Mouse (Mus musculus) urinary bladder, adult 18-20 months (tissue): Measurements from ENCODE around the gene Tnrc6b.

Source experiments
- DNase-seq, 2 experiments: peaks; one replicate each; pipeline ENCODE4 v3.0.0; 2022; ENCODE audit warnings: low spot score in 2 of 2, mixed read lengths in 2 of 2

Gene Tnrc6b

DNA sequence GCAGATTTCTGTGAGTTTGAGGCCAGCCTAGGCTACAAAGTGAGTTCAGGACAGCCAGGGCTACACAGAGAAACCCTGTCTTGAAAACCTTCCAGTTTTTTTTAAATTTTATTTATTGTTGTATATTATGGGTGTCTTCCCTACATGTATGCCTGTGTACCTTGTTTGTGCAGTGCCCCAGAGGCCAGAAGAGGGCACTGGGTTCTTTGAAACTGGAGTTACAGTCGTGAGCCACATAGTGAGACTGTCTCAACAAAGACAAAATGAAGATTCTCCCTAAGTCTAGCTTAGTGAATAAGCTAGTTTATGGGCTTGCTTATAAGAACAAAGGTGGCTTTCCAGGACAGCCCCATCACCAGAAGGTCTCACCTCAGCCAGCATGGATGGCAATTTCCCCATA is 25.4 kb downstream of the Tnrc6b start:
- no peak for DNase-seq

DNA sequence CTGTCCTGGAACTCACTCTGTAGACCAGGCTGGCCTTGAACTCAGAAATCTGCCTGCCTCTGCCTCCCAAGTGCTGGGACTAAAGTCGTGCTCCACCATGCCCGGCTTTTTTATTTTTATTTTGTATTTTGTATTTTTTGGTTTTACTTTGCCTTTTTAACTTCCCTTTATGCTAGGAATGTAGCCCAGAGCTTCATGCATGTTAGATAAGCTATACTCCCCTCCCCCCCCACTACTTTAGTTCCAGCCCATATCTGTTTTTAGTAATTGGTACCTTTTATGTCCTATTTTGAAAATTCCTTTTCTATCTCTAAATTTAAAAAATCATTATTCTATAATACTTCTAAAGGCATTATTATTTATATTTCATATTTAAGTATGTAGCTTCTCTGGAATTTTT is 27.1 kb downstream of the Tnrc6b start:
- DNase-seq: no peak

DNA sequence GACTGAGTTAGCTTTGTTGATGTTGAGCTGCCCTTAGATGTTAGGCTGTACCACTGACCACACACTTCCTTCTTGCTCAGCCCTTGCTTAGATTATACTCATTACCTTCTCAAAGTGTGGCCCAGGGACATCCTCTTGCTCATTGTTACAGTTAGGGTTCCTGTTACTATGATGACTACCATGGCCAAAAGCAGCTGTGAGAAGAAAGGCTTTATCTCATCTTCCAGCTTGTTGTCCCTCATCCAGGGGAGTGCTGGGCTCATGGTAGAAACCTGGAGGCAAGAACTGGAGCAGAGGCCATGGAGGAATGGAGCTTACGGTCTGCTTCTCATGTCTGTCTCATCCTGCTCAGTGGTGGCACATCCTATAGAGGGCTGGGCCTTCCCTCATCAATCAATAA is 28.9 kb downstream of the Tnrc6b start:
- no peak for DNase-seq

DNA sequence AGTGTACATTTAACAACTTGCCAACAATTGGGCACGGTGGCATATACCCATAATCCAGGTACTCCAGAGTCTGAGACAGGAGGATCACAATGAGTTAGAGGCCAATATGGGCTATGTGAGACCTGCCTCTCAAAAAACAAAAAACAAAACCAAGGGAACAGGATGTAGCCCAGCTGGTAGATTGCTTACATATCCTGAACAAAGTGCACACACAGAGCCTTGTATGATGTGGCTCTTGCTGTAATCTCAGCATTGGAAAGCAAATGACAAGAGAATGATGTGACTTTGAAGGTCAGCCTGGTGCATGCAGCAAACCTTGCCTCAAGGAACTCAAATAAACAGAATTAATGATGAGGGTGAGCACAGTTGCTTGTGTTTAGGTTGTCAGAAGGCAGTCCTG is 30.7 kb downstream of the Tnrc6b start:
- DNase-seq: no peak

DNA sequence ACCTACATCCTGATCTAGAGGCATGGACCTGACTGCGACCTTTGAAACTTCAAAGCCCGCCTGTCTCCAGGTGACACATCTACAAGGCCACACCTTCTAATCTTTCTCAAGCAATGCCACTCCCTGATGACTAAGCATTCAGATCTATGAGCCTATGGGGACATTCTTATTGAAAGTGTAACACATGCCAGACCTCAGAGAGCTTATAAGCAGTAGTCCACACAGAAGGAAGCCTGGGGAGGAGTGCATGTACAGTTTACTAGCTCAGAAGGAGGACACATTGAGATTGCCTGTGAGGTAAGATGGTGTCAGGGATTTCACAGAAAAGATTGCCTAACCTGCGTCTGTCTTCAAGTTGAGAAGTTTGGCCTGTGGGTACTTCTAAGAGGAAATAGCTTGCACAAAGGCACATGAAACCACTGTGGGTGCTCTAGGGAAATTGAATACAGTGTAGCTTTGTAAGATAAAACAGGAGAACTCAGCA is 31.9 kb downstream of the Tnrc6b start:
- no peak for DNase-seq

DNA sequence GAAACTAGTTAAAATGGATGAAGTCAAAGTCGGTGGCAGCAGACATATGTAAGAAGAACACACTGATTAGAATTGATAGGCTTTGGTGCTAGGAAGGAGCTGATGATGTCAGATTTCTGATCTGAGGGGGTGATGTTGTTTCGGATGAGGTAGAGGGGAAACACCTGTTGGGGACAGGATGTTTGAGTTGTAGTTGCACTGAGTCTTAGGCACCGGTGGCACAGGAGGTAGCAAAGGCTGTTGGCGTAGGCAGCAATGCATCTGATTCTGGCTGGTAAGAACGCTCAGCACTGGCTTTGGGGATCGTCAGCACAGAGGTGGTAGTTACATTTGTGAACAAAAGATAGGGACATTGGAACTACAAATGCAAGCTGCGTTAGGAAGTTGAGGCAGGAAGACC is 32.5 kb downstream of the Tnrc6b start:
- no peak for DNase-seq

DNA sequence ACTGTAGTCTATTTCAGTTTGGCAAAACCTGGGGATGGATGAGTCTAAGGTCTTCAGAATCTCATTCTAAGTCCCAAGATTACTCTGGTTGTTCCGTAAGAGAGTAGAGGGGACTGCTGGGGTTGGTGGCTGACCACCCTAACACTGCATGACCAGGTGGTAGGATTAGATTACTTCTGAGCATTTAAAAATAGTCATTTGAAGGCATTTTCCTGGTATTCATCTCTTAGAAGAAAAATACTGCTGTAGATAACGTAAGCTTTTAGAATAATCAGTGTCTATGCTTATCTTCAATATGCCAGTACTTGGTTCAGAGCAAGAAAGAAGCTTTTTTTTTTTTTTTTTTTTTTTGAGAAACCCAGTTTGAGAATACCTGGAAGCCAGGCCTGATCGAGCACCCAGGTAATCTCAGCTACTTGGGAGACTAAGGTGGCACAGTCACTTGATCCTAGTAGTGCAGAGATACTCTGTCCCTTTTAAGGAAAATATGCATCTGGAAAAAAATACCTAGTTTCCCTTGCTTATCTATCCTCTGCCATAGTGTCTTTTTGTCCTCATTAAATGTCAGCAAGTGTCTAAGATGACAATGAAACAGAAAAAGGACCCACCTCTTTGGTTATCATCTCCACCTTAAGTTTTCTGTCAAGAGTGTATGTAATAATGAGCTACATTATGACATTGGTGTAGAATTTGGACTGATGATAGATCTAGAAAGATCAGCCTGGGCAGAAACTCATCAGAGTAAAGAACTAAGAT is 33.7 kb downstream of the Tnrc6b start:
- no peak for DNase-seq

DNA sequence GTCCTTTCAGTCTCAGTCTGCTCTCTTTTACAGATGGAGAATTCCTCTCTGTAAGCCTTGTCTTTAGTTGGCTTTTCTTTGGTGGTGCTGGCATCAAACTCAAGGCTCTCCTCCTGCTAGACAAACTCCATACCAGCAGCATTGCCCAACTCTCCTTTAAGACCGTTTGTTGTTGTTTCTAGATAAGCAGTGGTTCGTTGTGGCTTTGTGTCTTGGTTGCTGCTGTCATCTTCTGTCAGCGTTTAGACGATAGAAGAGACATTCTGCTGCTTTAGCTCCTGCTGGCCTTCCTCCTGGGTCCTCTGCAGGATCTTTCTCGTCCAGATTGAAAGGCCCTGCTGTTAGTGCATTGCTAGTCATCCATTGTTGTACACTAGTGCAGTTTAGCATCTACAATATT is 37.9 kb downstream of the Tnrc6b start:
- no peak for DNase-seq

DNA sequence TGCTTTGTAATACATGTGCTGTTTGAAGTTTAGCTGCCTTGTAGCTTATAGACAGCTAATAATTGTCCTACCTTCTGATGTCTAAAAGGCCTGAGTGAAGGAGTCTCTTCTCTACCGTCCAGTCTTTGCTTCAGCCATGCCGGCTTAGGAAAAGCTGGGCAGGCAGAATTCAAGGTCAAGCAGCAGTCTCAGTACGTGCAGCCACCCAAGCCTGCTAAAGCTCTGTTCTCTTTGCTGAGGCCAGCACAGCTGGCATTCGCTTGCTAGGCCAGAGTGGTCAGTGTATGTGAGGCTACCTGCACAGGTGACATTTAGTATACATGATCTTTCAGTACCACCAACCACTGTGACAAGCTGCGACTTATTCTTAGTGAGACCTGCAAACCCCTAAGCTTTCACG is 42.2 kb downstream of the Tnrc6b start:
- no peak for DNase-seq

DNA sequence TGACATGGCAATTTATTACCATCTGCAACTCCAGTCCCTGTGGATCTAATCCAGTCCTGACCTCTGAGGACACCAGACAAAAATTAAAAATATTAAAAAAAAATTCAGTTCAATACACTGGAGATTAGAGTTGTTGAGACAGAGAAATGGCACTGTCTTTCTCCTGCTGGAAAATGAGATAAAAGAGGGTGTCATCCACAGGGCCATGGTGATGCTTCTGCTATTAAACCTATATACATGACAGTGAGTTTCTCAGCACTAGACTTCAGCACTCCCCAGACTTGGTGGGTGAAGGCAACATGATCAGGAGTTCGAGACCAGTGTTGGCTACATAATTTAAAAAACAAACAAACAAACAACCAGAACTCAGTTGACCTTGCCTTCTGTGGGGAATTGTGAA is 43.0 kb downstream of the Tnrc6b start:
- DNase-seq: no peak

DNA sequence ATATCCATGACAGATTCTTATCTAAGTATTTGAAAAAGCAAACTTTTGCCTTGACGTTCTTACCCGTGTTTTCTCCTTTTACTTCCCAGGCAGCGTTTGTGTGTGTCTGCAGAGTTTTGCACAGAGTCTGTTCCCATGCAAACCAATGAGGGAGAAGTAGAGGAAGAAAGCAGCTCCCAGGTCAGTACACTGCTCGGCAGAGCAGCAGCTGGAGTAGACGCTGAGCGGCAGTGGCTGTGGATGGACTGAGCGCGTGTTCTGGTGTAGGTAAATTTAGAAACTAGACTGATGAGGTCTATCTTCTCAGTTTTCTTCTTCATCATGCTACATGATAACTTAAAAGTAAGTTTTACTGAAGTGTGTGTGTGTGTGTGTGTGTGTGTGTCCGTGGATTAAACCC is 48.3 kb downstream of the Tnrc6b start:
- no peak for DNase-seq

DNA sequence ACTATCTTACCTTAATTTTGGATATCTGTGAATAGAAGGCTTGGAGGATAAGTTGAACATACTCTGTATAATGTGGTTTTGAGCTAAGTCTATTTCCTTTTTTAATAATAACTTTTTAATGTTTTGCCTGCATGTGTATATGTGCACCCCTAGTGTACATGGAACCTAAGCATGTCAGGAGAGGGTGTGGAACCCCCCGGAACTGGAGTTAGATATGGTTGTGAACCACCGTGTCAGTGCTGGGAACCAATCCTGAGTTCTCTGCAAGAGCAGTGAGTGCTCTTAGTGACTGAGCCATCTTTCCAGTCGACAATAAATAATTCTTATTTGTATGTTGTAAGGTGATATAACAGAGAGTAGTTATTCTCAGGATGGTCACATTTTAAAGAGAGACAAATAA is 49.4 kb downstream of the Tnrc6b start:
- DNase-seq: no peak

DNA sequence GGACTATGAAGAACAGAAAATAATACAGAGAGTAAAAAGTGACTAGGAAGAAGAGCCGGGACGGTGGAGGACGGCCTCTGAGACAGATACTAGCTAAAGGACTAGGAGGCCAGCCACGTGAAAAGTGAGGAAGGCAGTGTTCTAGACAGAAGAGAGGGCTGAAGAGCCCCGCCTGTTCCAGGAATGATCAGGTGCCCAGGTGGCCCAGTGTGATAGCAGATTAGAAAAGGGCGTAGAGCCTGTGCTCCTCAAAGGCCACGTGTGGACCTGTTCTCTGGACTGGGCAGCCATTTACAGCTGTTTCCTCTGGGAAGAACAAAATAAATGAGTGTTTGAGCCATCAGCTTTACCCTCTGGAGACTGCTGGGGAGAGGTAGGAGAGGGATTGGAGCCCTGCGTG is 49.8 kb downstream of the Tnrc6b start:
- DNase-seq: no peak

DNA sequence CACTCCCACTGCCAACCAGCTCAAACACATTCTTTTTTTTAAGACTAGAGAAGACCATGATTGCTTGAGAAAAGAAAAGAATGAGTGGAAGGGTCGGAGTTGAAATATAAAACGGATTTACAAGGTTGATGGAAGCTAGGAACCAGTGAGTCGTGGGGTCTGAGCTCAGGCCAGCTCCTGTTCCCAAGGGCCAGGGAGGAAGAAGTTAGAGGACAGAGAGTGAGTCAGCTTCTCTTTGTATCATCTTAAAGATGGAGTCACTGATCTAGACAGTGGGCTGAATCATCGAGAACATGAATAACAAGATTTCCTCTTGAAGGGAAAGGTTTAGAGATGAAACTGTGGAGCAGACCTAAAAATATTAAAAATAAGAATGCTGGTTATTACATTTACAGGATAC is 51.5 kb downstream of the Tnrc6b start:
- no peak for DNase-seq

DNA sequence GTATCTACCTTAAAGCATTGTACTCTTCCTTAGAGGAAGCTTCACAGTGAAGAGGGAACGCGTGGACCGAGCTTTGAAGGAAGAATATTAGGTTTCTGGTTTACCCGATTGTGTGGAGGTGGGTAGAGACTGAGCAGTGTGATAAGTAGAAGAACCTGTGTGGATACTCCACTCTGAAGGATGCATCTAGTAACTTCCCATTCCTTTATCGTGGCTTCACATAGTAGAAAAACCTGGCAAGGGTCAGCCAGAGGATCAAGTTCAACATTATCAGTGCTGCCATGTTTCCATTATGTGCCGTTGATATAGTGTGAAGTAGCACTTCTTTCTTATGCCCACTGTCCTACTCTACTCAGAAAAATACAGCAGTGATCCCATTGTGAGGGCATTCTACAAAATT is 53.6 kb downstream of the Tnrc6b start:
- DNase-seq: no peak

DNA sequence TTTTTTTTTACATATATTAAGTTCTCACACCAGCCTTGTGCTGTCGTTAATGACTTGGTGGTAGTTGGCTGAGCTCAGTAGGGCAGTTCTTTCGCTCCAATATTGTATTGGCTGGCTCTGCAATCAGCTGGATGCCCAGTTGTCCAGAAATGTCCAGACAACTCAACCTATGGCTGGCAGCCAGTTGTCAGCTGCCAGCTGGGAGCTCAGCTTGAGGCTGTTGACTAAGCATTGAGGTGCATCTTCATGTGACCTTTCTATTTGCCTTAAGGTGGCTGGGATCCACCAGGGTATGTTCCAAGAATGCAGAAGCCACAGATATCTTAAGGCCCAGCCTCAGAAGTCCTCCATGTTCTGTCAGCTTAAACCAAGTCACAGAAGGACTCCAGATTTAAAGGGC is 54.3 kb downstream of the Tnrc6b start:
- no peak for DNase-seq

DNA sequence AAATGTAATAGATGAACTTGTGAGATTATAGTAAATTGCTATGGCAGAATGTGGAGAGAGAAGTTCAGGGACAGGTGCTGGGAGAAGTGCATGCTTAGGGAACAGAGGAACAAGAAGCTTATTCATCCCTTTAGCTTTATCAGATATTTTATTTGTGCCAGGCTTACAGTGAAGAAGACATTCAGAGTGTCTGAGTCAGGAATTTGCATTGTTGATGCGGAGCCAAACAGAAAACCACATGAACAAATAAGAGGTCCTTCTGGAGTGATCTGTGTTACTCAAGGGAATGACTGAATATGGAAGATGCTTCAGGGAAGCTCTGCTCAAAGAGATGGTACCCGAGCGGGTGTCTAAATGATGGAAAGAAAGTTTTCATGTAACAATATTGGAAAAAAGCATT is 57.1 kb downstream of the Tnrc6b start:
- DNase-seq: no peak

DNA sequence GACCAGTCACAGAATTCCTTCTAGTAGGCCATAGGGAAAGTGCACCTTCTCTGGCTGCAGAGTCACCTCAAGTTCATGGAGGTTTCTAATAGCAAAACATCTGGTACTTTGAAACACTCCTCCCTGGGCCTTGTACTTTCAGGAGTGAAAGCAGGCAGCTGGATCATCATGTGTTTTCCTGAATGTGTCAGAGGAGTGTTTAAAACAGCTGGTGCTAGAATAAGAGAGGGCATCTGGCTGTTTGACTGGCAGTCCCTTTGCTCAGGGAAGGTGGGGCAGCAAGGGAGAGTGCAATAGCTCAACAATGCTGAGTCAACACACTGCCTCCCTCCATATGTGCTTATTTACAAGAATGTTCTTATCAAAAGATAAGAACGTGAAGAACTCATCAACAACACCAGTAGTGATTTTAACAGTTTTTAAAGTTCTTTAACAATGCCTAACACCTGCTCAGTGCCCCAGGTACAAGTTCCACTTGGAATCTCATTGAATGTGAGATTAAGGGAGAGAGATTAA is 60.9 kb downstream of the Tnrc6b start:
- no peak for DNase-seq

DNA sequence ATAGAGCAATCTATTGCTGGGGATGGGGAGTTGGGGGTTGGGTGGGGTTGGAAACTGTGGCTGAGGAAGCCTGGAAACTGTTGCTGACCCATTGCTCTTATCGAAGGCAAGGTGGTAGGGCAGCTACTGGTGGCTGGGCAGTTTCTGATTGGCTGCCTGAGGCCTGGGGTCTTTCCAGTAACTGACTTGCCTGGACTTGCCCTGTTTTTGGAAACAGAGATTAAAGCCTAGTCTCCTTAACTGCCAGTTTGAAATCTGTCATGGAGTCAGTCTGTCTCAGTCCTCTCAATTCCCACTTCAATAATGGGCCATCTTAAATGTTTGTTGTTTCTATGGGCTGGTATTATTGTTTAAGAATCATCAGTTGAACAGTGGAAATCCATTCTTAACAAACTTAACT is 63.6 kb downstream of the Tnrc6b start:
- DNase-seq: no peak

DNA sequence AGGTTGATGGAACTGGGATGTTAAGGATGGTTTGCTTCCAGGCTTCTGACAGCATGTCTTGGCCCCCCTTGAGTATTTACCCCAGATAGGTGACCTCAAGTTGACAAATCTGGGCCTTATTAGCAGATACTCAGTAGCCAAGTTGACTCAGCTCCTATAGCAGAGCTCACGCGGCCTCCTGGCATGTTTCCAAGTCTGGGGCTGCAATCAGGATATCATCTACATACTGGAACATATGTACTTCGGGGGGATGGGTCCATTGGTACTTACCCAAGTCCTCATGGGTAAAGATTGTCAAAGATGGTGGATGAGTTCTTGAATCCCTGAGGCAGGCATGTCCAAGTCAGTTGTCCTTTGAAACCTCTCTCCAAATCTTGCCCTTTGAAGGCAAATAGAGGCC is 67.9 kb downstream of the Tnrc6b start:
- DNase-seq: no peak

DNA sequence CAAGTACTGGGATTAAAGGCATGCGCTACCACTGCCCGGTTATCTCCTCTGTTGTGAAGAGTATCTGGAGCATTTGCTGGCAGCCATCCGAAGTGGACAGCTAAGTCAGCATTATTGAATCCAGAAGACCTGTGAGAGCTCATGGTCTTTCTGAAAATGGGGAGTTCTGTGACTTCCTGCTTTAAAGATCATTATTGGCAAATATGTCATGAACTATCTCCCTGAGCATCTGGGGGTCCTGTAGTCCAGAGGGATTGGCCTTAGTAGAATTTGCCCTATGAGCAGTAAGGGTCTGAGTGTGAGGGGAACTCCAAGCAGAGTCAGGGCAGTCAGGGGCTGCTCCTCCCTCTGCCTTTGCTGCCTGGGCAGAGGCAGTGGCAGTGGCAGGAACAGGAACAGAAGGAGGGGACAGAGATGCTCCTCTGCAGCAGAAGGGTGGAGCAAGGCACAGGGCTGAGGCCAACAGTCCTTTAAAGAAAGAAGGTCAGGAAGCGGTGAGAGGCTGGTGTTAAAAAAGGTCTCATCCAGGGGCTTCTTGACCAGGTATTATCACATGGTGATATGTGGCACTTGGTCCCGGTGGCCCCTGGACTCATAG is 69.1 kb downstream of the Tnrc6b start:
- DNase-seq: no peak

DNA sequence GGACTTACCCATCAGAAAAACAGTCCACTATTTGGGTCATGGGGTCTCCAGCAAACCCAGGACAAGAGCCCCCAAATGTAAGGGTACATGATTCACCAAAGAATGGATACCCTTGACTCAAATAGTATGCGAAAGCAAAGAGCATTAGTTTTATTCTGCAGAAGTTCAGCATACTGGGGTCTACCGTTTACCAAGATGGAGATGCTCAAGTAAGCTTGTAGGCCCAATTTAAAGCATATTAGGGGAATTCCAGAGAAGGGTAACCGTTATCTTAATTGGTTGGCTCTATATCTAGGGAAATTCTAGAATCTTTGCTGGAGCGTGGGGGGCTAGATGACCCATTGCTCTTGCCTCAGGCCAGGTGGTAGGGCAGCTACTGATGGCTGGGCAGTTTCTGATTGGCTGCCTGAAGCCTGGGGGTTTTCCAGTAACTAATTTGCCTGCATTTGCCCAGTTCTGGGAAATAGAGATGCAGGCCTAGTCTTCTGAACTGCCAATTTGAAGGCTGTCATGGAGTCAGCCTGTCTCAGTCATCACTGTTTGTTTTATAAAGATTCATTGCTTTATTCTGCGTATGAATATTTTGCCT is 70.2 kb downstream of the Tnrc6b start:
- no peak for DNase-seq

DNA sequence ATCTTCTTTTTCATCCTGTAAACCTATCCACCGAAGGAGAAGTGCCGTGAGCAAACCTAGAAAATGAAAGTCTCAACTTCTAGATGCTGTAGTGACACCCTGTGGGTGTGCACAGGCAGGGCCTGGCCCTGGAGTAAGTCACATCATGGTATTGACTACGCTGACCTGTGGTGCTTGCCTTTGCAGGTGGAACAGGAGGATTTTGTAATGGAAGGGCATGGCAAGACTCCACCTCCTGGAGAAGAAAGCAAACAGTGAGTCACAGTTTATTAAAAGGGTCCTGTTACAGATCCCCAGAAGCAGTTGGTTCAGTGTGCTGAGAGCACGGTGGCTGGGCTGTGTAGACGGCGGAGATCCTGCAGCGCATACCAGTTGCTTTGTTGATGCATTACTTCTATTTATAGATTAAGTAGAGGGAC is 73.4 kb downstream of the Tnrc6b start:
- peak in 1 of 2 experiments; percentile 48 for DNase-seq
